Mouse (Mus musculus): ENCODE measurements around the gene Fam43a.

The Fam43a gene

DNA sequence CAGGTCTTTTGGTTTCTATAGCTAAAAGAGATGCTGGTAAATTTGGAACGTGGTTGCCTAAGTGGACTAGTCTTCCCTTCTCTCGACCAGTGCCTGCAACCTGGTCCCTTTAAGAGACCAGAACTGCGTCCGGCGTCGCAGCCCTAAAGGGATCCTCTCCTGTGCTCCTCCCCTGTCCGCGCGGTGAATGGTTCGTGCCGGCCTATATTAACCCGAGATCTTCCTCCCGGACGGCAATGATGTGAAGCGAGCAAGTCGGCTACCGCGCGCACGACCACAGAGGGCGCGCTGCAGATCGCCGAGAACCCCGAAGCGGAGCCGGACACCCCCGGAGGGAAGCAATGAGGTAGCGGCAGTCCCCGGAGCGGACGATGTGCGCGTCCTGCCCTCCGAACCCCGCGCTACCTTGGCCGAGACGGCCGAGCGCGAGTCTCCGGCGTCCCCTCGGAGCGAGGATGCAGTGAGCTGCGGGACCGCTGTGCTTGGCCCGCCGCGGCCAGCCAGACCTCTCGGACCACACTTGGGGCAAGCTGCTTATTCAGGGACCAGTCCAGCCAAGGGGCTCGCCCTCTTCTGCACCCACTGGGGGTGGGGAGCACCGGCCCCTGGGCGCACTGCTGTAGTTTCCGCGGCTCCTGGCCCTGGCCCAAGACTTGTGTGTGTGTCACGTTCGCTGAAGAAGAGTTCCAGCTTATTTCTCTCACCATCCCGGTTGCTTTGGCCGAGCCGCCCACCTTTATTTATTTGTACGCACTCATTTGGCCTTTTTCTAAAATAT, at the start of gene Fam43a:
Gene Fam43a (plus strand): TSS at position 233 of the 778 bp plus-strand sequence.
- DNase-seq (ENCODE audit: low spot score in 2 of 2): peak; percentile 69 to 85

DNA sequence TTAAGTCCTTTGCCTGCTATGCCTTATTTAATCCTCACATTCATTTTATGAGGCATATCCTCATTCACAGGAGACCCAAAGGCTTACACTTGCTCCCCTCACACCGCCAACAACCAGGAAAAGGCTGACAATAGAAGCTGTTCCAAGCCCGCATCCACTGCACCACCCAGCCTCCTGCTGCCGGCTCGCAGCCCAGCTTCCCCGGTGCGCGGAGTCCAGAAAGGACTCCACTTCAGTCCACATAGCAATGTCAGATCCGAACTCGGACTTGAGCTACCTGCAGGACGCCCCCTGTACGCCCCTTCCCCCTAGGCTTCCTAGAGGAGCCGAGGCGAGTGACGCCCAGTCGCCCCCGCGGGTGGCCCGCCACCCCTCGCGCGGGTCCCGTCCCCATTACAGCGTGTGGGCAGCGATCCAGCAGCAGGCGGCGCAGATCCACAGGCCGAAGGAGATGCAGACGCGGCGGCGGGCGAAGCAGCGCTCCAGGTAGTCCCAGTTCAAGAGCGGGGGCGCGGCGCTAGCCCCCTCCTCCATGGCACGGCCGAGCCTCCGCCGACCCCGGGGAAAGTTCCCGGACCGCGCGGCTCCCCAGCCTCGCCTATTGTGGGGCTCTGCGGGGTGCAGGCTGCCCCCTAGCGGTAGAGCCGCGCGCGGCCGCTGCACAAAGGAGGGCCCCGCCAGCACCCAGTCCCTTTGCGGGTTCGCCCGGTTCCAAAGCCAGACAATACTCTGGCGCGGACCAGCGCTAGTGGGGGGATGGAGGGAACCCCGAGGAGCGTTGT, 49.4 kb upstream of the Fam43a start:
- DNase-seq (ENCODE audit: low spot score in 2 of 2): peak; percentile 80 to 81

DNA sequence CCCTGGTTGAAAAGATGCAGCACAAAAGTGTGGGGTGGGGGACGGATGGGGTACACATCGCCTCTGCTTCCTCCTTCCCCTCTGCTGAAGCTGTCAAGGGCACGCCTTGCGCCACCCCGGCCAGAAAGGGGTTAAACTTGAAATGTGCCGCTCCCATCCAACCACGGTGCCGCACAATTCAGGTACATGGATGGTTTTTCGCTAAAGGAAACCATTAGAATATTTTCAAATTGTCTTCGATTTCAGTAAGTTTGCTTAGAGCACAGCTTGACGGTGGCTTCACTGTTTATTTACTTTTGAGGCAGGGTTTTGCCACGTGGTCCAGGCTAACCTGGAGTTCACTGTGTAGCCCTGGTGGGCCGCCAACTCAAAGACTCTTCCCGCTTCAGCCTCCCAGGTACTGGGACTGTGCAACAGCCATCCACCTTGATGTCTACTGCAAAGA, 48.8 kb upstream of the Fam43a start, which contains the start of gene Tmem44:
Gene Tmem44 (minus strand): TSS at position 95 of the 445 bp plus-strand sequence.
- no peak for DNase-seq (ENCODE audit: low spot score in 2 of 2)

DNA sequence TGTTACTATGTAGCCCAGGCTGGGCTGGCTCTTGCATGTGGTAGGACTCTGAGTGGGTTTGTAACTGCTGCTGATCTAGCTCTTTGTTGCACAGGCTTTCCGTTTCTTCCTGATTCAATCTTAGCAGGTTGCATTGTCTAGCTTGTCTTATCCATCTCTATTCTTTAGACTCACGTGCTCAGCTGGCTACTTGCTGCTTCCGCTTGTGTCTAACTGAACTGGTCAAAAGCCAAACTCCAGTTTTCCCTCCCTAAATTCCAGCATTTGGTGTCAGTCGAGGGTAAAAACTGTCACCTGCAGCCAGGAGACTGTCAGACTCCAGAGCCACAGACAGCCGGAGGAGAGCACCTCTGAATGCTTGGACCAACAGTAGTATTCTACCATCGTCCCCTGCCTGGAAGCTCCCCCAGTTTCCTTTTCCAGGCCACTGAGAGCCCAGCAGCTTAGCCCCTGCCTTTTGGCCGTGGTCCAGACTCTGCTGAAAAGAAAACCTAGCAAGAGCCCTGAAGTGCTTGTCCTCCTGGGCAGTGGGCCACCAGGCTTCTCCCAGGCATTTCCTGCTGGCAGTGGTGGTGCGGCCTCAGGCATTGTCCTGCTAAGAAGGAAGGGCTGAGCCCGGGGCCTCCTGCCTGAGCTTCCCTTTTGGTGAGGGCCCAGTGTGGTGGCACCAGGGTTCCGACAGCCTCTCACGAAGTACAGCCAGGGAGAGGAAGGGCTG, 46.7 kb upstream of the Fam43a start:
- peak in 1 of 2 experiments; percentile 50 for DNase-seq (ENCODE audit: low spot score in 2 of 2)

DNA sequence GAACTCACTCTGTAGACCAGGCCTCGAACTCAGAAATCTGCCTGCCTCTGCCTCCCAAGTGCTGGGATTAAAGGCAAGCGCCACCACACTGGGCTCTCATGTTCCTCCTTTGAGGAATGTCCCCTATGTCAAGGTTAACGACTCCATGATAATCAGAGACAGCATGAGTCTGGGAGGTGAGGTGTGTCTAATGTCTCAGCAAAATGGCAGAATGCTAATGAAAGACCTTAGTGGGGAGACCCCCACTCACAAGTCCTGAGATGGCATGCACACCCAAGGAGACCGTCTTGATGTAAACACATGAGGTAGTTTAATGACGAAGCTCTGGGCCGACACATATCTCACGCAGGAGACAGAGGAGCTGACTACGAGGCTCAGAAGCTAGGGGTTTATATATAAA, 45.4 kb upstream of the Fam43a start:
- DNase-seq (ENCODE audit: low spot score in 2 of 2): no peak

DNA sequence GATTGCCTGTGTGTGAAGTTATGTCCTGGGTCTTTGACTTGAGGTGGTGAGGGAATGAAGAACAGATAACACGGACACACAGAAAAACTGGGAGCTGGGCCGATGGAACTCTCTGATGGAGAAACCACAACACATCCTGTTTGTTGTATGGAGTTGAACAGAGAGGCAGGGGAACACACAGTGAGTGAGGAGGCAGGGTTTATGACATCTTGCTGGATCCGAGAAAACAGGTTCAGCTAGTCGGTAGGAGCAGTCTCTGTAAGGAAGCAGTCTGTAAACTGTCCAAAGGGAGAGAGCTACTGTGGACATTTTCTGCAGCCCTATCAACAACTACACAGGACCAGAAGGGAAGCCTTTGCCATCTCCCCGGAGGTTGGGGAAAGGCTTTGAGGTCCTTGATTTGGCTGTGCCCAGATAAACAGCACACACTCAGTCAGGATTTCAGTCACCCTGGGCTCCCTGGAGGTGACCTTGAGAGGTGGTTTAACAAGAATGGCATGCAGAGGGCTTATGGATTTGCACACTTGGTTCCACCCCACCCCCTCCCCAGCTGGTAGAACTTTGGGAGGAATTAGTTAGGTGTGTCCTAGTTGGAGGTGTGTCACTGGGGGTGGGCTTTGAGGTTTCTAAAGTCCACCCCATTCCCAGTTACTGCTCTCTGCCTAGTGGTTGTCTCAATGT, 40.1 kb upstream of the Fam43a start:
- DNase-seq (ENCODE audit: low spot score in 2 of 2): no peak

DNA sequence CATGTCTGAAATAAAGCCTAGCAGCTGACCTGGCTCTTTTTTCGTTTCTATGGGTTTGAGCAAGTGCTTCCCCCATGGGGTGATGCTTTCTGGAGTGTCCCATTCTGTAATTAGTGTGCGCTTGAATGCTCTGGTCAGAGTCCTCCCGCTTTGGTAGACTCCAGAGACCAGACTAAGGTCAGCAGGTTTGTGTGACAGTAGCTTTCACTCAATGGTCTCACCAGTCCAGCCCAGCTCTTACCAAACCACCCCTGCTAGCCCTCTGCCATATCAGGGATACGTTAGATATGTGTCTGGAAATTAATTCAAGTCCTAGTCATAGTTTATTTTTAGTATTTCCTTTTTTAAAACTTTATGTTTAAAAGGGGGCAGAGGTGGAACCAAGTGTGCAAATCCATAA, 38.9 kb upstream of the Fam43a start:
- DNase-seq (ENCODE audit: low spot score in 2 of 2): no peak

DNA sequence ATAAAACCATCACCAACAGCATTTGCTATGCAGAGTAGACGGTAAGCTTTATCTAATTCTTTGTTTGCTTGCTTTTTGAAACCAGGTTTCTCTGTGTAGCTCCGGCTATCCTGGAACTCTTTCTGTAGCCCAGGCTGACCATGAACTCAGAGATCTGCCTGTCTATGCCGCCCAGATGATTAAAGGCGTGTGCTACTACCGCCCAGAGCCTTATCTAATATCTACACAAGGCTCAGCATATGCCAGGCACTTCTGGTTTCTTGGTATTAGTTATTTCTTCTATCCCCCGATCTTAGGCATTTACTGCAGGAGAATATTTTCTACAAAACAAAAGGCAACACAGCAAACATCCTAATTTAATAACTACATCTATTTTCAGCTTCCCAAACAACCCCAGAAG, 33.9 kb upstream of the Fam43a start:
- no peak for DNase-seq (ENCODE audit: low spot score in 2 of 2)

DNA sequence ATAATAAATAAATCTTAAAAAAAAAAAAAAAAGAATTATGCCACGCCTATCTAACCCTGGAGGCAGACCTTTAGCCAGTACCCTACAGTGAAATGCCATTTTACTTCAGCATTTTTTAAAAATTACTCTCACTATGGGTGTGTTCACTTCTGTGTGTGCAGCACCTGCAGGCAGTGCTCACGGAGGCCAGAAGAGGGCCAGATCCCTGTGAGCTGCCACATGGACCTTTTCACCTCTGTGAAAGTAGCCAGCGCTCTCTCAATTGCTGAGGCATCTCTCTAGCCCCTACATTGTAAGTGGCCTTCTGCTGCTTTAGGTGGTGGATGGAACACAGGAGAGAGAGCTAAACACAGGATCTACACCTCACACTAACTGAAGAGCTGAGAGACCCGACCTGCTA, 29.4 kb upstream of the Fam43a start:
- DNase-seq (ENCODE audit: low spot score in 2 of 2): no peak

DNA sequence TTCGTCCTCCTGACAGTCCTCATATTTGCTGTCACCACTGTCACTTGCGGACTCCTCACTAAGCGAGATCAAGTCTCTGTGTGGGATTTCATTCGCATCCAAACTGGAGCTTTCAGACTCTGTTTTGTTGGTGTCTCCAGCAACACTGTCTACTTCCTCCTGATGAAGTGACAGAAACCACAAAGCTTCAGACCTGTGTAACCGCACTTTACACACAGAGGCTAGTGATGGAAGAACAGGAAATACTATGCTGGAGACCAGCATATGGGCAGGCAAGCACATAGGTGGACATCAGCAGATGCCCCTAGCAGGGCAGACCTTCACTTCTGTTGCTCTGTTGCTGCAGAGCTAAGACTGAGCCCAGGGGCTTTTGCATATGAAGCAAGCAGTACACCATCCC, 28.1 kb upstream of the Fam43a start:
- DNase-seq (ENCODE audit: low spot score in 2 of 2): no peak

DNA sequence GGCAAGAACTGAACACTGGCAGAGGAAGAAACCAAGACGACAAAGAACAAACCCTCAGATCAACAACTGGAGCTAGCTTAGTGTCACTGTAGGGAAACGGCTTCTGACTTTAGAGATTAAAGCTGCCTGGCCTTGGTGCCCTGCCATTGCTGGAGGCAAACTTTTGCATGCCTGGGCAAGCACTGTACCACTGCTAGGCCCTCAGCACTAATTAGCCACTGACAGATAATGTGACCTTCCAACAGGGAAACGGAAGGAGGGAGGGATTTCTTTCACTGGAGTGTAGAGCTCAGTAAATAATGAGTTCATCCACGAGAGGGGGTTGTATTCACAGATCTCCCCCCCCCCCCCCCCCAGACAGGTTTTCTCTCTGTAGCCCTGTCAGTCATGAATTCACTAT, 27.3 kb upstream of the Fam43a start:
- DNase-seq (ENCODE audit: low spot score in 2 of 2): no peak

DNA sequence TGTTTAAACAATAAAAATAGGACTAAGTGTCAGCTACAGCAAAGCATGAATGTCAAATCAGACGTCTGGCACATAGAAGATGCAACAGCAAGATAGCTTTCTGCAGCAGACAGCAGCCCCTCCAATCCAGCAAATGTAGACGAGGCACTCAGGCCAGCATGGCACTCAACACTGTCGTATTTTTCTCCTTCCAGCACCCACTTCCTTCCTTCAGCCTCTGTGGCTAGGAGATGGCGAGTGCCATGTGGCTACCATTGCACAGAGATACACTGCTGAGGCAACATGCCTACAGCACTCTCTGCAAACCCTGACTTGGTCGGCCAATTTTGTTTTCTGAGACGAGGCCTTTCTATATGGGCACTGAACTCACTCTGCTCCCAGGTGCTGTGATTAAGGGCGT, 23.7 kb upstream of the Fam43a start:
- no peak for DNase-seq (ENCODE audit: low spot score in 2 of 2)

DNA sequence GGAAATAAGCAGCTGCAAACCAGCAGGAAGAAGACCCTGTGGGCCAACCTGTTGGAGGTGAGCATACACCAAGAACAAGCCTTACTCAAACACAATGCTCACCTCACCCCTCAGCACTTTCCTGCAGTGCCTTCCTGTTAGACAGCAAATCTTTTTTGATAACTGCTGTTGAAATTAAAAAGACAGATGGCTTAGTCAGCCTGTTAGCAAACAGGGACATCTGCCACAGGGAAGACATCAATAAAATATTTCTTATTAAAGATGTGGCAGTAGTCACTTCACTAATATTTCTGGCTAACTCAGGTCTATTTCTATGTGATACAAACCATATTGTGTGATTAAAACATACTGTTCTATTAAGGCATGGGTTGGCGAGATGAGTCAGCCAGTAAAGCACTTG, 23.1 kb upstream of the Fam43a start:
- no peak for DNase-seq (ENCODE audit: low spot score in 2 of 2)

DNA sequence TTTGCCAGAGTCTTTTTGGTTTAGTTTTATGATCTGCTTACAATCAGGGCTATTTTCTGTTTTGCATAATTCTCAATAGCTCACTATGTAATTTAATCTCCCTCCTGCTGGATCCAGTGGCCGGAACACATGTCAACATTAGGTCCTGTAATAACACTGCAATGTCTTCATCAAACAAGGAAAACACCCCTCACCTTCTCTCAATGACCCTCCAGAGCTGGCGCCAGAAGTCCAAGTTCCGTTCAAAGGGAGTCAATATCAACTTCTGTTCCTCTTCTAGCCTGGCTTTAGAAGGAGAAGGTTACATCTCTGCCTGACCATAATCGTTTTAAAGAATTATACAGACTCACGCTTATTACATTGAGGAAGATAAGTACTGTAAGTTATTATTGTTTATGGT, 18.8 kb upstream of the Fam43a start:
- no peak for DNase-seq (ENCODE audit: low spot score in 2 of 2)

DNA sequence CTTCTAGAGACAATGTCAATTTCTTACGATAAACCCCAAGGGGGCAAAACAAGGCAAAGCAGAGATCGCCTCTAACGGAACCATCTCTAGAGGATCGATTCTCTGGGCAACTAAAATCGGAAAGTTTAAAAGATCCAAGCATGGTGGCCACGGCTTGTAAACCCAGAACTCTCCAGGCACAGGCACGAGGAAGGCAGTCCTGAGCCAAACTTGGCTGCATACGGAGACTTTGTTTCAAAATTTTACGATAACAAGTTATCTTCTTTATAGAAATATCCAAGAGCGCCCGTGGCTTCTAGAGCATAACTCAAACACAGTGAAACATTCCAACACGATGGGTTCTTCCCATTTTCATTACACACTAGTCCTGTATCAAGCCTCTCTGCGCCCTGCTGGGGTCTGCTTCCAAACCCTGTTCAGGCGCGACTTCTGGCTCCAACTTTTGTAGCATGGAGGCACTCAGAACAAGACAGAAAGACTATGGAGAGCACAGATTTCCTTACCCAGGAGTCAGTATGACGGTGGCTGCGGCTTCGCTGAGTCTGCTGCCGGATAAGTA, 12.5 kb upstream of the Fam43a start:
- DNase-seq (ENCODE audit: low spot score in 2 of 2): peak in 1 of 2 experiments; percentile 57

DNA sequence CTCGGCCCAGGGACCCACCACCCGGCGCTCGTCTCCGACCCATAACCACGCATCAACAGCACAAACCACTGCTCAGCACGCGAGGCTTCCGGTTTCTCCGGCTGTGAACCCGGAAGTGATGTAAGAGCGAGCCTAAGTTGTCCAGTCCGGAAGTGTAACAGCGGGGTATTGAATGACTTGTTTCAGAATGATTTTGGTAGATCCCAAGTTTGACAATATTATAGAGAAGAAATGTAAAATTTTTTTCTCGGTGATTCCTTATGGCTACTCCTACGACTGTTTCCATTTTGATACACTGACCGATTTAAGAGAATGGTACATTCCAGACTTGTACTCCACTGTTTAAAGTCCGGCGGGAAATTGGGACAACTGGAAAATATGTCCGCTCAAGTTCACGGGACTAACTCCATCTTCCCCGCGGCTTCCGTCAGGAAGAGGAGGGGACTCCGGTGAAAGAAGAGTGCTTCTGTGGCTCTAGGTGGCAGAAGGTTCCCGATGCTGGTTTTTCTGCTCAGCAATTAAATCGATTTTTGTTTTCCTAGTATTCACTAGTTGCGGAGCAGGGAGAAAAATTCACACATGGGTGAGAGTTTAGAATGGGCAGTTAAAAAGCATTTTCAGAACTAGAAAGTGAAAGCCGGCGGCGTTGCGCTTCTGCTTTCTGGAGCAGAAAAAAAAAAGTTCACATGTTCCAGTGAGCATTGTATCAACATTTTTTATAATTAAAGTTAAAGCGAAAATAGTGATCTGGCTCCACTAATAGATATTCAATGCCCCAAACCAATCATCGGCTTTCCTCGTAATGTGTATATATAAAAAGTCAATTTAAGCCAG, 11.8 kb upstream of the Fam43a start, which contains the start of gene Lsg1:
Gene Lsg1 (minus strand): TSS at position 99 of the 834 bp plus-strand sequence.
- DNase-seq (ENCODE audit: low spot score in 2 of 2): peak; percentile 75 to 89

DNA sequence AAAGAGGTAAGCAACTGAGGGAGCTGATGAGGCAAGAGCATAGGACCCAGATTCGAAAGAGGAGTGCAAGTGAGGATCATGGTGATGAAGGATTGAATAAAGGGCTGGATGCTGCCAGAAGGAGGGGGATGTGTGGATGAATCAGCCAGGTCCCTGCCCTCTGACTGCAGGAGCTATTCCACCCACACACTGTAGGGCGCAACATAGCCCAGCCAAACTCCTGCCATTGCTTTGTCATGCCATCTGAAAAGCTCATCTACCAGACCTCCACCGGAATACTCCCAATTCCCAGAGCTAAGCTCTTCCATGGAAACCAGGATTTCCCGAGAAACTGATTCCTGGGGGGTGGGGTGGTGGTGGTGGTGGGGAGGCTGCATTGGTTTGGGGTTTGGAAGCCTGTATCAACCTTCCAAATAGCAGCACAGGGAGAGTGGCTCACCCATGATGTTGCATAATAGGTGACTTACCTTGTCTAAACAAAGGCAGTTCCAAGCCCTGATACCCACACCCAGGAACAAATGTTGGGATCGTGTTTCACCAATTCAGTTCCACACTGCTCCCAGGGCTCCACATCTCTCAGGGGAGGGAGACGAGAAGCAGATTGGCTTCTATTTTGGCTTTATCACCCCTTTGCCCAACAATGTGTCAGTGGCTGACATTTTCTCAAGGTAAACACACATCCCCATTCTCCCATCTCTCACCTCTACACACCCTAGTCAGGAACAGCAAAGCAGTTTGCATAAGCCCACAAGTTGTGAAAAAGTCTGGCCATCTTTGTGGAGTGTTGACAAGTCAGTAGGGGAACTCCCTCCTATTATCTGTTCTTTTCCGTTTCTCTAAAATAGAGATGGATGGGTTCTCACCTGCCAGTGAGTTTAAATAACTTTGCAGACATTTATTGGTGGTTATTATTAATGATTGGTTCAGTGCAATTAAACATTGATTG, 9.0 kb upstream of the Fam43a start:
- DNase-seq (ENCODE audit: low spot score in 2 of 2): no peak

DNA sequence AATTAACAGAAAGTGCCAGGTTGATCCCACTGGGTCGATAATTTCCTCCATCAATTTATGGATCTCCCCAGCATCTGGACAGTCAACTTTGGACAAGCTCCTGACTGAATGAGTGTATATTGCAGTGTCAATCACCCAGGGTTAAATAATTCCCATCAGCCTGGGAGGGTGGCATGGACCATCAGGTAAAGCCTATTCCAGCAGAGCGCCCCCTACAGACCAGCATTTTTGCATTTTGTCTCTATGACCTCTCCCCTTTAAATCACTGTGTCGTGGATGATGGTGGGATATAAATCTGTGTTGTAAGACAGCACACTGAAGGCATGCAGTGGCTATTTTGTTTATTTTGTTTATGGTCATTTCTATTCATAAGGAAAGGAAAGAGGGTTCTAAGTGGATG, 7.5 kb upstream of the Fam43a start:
- DNase-seq (ENCODE audit: low spot score in 2 of 2): peak in 1 of 2 experiments; percentile 38

DNA sequence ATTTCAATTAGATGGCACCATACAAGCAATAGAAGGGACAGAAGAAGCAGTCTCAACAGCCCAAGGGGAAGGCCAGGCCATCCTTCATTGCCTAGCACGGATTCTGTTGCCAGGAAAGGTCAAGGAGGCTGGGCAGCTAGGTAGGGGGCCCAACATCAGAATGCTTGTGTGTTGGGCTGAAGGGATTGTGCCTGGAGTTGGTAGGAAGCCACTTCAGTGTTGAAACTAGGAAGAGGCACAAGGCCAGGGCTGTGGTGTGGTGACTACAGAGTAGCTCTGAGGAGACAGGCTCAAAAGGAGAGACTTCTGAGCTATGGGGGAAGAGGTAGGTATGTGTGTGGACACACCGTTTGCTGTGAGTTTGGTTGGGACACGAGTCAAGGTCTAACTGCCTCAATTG, 4.2 kb upstream of the Fam43a start:
- no peak for DNase-seq (ENCODE audit: low spot score in 2 of 2)

All from spleen, postnatal 10 days (tissue).